Mouse (Mus musculus) embryonic facial prominence, embryonic 12.5 days (tissue): ENCODE data around the gene Angptl2. TPM values are rescaled to one million over a fixed set of nuclear protein-coding genes. Genes with fewer than 3 reads are reported as not detected.
"Not testable (repeated sequence)": the region's sequence is repeated elsewhere in the genome, so short reads cannot be mapped to it uniquely, and the experiment has no call there.

Experiments
- ATAC-seq: fragments of 200-750 bp; cut with Nextera tagmentation; 2 replicates; pipeline ENCODE4 v1.8.0; 2017; ENCODE audit not compliant: insufficient number of reproducible peaks, insufficient read depth, low FRiP score, low TSS enrichment
- H3K27ac ChIP-seq: fragments of 300-500 bp; sonication (generic); 2 replicates; pipeline ENCODE4 v1.5.1; 2016; ENCODE audit warnings: mild to moderate bottlenecking
- H3K27me3 ChIP-seq: fragments of 300-500 bp; sonication (generic); 2 replicates; pipeline ENCODE4 v1.6.1; 2016; ENCODE audit warnings: mild to moderate bottlenecking, moderate library complexity
- H3K36me3 ChIP-seq: fragments of 300-500 bp; sonication (generic); 2 replicates; pipeline ENCODE4 v1.6.1; 2016; ENCODE audit warnings: mild to moderate bottlenecking
- H3K4me1 ChIP-seq: fragments of 300-500 bp; sonication (generic); 2 replicates; pipeline ENCODE4 v1.6.1; 2016
- H3K4me2 ChIP-seq: fragments of 300-500 bp; sonication (generic); replicated peaks from 2 replicates; pipeline ENCODE4 v1.6.1; 2016; ENCODE audit warnings: mild to moderate bottlenecking, moderate library complexity
- H3K4me3 ChIP-seq: fragments of 300-500 bp; sonication (generic); 2 replicates; pipeline ENCODE4 v1.5.1; 2016; ENCODE audit warnings: mild to moderate bottlenecking
- H3K9ac ChIP-seq: fragments of 300-500 bp; sonication (generic); 2 replicates; pipeline ENCODE4 v1.6.1; 2016; ENCODE audit warnings: mild to moderate bottlenecking, moderate library complexity
- H3K9me3 ChIP-seq: fragments of 300-500 bp; sonication (generic); 2 replicates; pipeline ENCODE4 v1.6.1; 2016; ENCODE audit warnings: mild to moderate bottlenecking, moderate library complexity
- WGBS: fragments of 180-500 bp; shearing (Covaris S2); methylation state at CpG from one replicate; pipeline ENCODE4 v1.1.7; 2016; 5-methylcytosine and 5-hydroxymethylcytosine counted together
- polyA plus RNA-seq: library from polyadenylated mRNA; unstranded; fragments of >200 nt; fragmentation: Nextera tagmentation; extraction: Ambion mirVana; gene quantifications from 2 replicates; pipeline ENCODE4 v1.2.1, GENCODE M21; 2016

Gene Angptl2
- polyA plus RNA-seq, 1 experiment from 2014 or later, result 43.9 TPM

DNA sequence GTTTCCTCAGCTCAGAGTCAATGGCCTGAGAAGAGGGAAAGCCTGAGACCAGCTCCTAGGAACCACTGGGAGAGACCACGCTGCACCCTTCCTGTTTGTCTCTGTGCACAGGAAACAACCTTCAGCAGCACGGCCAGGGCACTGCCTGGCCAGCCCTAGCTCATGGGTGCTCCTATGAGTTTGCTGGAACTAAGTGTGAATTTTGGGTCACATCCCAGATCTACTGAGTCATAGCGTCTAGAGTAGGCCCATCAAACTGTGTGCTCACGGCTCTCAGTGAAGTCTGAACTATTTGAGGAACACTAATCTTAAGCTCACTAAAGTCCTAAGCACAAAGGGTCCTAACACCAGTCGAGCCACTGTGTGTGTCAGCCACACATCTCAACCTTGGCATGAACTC, 10.9 kb upstream of the Angptl2 start:
- Histone ChIP-seq H3K36me3 (no peaks in the 10 kb centered on the region), H3K9me3 (no peaks in the 10 kb centered on the region), H3K27me3 (no peaks in the 10 kb centered on the region), H3K4me3 (no peak overlapping the region), H3K4me1 (peaks cover 15% of the 10 kb centered on the region), H3K4me2 (no peak overlapping the region), H3K9ac (no peak overlapping the region), H3K27ac (no peak overlapping the region)
- ATAC-seq, result no peak
- WGBS, result 85% methylated on average over 5 of the region's 5 CpGs

DNA sequence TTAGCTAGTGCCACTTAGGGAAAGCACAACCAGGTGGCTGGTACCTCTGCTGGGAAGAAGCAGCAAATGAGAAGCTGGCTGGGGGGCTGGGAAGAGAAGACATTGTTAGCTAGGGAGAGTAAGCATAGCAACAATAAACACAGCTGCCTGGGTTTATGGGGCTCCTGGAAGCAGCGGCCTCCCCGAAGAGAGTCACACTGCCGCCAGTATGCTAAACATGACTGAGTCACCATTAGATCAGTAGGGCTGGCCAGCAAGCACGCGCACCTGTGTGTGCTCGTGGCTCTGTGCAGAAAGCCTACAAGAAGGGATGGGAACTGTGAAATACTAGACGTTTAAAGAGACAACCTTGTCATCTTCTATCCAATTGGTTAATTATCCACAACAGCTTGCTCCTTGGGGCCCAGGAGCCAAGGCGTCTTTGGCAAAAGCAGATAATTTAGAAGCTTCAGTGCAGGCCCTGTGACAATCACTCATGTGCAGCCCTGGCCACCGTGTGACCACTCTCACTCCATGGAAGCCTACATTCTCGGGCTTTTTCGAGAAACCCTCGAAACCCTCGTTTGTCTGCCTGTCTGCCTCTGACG, 9.8 kb upstream of the Angptl2 start:
- Histone ChIP-seq H3K4me1 (peaks cover 10% of the 10 kb centered on the region), H3K36me3 (no peaks in the 10 kb centered on the region), H3K4me2 (no peak overlapping the region), H3K9me3 (no peaks in the 10 kb centered on the region), H3K4me3 (no peak overlapping the region), H3K27me3 (no peaks in the 10 kb centered on the region), H3K27ac (no peak overlapping the region), H3K9ac (no peak overlapping the region)
- no peak for ATAC-seq
- 48% methylated on average over 14 of the region's 14 CpGs for WGBS

DNA sequence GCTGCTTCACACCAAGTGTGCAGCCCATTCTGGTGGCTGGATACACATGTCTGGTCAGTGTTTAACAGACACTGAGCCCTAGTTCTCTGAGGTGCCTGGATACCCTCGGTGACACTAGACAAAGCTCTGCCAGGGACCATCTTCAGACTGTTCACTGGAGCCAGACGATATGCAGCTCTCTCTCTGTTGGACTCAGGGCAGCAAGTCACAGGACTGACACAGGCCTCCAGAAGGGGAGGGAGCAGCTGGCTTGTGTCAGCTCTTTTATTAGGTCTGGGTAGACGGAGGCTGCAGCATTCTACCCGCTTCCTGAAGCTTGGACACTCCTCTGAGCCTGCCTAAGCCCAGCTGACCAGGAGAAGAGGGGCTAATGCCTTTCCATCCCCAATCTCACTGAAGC, 8.8 kb upstream of the Angptl2 start:
- ATAC-seq, result no peak
- no peak overlapping the region for H3K27ac ChIP-seq
- H3K4me2 ChIP-seq, result no peak overlapping the region
- H3K27me3 ChIP-seq, result no peaks in the 10 kb centered on the region
- H3K9ac ChIP-seq, result no peak overlapping the region
- no peaks in the 10 kb centered on the region for H3K36me3 ChIP-seq
- H3K4me1 ChIP-seq, result peaks cover 10% of the 10 kb centered on the region
- H3K9me3 ChIP-seq, result no peaks in the 10 kb centered on the region
- no peak overlapping the region for H3K4me3 ChIP-seq
- WGBS, result 42% methylated on average over 4 of the region's 4 CpGs

DNA sequence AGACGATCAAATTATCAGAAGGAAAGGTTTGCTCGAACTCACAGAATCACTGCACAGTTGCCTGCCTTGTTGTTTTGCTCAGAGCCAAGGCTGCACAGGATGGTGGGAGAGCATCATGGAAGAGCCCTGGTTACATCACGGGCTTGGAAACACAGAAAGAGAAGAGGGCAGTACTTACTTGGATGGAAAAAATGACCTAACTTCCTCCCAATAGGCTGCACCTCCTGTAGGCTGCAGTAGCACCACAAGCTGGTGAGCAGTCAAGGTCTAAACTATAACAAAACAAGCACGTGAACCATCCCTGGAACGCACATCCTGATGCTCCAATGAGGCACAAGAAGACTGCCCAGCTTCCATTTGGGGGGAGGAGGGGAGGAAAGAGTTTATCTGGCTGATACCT, 7.7 kb upstream of the Angptl2 start:
- H3K4me2 ChIP-seq, result no peak overlapping the region
- H3K27ac ChIP-seq, result no peak overlapping the region
- H3K4me3 ChIP-seq, result no peak overlapping the region
- no peak overlapping the region for H3K9ac ChIP-seq
- 84% methylated on average over 5 of the region's 5 CpGs for WGBS
- no peaks in the 10 kb centered on the region for H3K27me3 ChIP-seq
- H3K9me3 ChIP-seq, result no peaks in the 10 kb centered on the region
- ATAC-seq, result no peak
- H3K36me3 ChIP-seq, result no peaks in the 10 kb centered on the region
- peaks cover 9% of the 10 kb centered on the region for H3K4me1 ChIP-seq

DNA sequence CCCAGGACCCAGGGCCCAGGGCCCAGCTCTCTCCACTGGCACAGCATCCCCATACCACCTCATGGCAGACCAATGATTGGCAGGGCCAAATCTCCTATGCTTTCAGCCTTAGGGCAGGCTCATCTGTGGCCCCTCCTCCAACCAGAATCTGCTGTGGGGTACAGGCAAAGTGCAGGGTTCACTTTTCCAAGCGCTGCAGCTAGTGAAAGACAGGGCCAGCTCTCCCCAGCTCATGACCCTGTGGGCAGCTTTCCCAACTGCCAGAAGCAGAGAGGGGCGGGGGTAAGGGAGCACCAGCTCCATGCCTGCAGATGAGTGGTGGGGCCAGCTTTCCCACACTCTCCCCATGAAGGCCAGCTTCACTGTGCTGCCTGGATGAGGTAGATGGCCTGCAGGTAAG, 5.0 kb upstream of the Angptl2 start:
- Histone ChIP-seq H3K4me3 (no peak overlapping the region), H3K9ac (no peak overlapping the region), H3K27ac (no peak overlapping the region), H3K9me3 (no peaks in the 10 kb centered on the region), H3K4me2 (no peak overlapping the region), H3K4me1 (peaks cover 11% of the 10 kb centered on the region), H3K27me3 (no peaks in the 10 kb centered on the region), H3K36me3 (no peaks in the 10 kb centered on the region)
- WGBS, result 72% methylated on average over 2 of the region's 2 CpGs
- no peak for ATAC-seq

DNA sequence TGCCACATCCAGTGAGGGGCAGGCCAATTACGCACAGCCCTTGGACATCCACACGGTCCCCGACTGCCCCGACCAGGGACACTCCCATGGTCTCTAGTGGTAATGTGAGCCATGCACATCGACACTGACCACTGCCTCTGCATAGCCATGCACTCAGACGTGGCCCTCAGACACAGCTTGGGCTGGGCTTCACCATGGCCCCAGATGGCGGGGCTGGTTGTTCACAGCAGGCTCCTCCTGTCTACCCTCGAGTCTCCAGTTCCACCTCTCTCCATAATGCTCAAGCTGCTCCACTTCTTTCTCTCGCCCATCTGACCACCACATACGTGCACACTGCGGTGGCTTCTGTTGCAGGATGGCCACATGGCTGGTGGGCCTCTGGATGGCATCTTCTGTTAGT, 4.6 kb upstream of the Angptl2 start:
- not testable (repeated sequence) for H3K4me2 ChIP-seq, H3K27me3 ChIP-seq, H3K4me3 ChIP-seq, H3K4me1 ChIP-seq, H3K9me3 ChIP-seq, H3K9ac ChIP-seq, H3K27ac ChIP-seq, ATAC-seq, H3K36me3 ChIP-seq
- WGBS, result 82% methylated on average over 11 of the region's 11 CpGs

DNA sequence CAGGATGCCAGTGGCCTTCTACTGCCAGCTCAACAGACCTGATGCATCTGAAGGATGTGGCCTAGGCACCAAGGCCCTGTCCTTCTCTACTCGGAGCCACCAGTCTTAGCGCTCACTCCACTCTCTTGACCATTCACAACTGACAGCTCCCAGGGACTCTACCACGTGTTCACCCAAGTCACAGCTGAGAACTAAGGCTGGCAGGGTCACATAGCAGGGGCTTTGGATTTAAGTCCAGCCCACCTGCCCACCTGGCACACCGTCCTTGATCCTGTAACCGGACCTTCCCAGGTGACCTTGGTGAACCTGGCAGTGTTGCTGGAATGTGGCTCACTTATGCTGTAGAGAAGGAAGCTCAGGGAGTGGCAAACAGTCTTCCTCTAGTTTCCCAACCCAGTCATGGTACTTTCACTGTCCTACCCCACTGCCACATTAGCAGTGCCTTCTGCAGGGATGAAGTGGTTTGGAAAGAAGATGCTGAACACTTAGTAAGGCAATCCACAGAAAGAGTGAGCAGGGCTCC, 631 bp upstream of the Angptl2 start:
- Histone ChIP-seq H3K4me1 (peaks cover 40% of the 10 kb centered on the region), H3K27ac (peak overlapping the region; percentile 93), H3K9ac (peak overlapping the region; percentile 43; the same call in 1 of the 2 replicates), H3K4me3 (peak overlapping the region; percentile 67), H3K9me3 (no peaks in the 10 kb centered on the region), H3K36me3 (no peaks in the 10 kb centered on the region), H3K4me2 (peak overlapping the region; percentile 91), H3K27me3 (no peaks in the 10 kb centered on the region)
- no peak for ATAC-seq
- WGBS, result 53% methylated on average over 5 of the region's 5 CpGs

DNA sequence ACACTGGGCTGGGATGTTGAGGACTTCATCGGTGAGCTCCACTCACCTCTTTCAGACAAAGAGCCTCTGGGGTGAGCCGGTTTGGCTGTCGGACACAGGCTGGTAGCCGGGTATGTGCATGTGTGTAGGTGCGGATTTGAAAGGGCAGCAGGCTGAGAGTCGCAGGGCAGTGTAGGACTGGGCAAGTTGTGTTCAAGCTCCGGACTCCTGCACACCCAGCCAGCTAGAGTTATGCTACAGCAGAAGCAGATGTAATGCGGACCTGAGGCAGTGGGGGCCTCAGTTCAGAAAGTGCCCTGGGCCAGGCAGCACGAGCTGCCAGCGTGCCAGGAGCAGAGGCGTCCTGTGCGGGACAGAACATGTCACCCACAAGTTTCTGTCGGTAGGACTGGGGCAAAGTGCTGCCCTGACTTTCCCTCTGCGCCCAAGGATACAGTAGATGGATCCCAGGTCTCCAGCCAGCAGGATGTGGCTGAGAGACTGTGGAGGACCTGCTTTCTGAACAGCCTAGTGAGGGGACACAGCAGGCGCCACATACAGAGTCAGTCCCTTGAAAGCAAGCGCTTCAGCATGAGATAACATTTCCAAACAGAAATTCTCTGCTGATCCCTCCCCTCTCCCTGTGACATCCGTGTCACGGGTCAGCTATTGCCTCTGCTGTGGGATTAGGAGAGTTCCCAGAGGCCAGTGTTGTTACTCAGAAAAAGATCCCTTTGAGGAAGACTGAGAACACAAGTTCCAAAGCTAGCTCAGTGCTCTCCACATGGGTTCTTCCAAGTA, 966 bp downstream of the Angptl2 start:
- Histone ChIP-seq H3K36me3 (peaks cover 2% of the 10 kb centered on the region; the same call in 1 of the 2 replicates), H3K4me2 (peak overlapping the region; percentile 91), H3K9me3 (no peaks in the 10 kb centered on the region), H3K4me3 (peak overlapping the region; percentile 67), H3K27ac (peak overlapping the region; percentile 93), H3K27me3 (no peaks in the 10 kb centered on the region), H3K9ac (peak overlapping the region; percentile 80), H3K4me1 (peaks cover 47% of the 10 kb centered on the region)
- WGBS, result 8% methylated on average over 18 of the region's 18 CpGs
- no peak for ATAC-seq

DNA sequence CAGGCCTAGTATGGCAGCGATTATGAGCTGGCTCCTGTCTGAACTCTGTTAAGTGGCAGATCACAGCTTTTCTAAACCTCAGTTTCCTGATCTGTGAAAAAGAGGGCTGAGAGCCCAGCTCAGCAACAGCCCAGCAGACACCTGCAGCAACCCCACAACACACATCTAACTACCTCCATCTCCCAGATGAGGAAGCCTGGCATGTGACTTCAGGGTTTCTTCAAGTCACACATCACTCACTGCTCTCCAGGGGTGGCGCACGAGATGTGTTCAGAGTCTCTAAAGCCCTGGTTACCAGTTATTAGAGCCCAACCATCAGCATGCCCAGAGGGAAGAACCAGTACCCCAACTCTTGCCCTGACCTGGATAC, 1.5 kb downstream of the Angptl2 start:
- Histone ChIP-seq H3K4me2 (peak overlapping the region; percentile 91), H3K4me3 (peak overlapping the region; percentile 67), H3K4me1 (peaks cover 47% of the 10 kb centered on the region), H3K27me3 (no peaks in the 10 kb centered on the region), H3K9ac (peak overlapping the region; percentile 80), H3K27ac (no peak overlapping the region), H3K9me3 (no peaks in the 10 kb centered on the region), H3K36me3 (peaks cover 3% of the 10 kb centered on the region; the same call in 1 of the 2 replicates)
- 45% methylated on average over 3 of the region's 3 CpGs for WGBS
- ATAC-seq, result no peak

DNA sequence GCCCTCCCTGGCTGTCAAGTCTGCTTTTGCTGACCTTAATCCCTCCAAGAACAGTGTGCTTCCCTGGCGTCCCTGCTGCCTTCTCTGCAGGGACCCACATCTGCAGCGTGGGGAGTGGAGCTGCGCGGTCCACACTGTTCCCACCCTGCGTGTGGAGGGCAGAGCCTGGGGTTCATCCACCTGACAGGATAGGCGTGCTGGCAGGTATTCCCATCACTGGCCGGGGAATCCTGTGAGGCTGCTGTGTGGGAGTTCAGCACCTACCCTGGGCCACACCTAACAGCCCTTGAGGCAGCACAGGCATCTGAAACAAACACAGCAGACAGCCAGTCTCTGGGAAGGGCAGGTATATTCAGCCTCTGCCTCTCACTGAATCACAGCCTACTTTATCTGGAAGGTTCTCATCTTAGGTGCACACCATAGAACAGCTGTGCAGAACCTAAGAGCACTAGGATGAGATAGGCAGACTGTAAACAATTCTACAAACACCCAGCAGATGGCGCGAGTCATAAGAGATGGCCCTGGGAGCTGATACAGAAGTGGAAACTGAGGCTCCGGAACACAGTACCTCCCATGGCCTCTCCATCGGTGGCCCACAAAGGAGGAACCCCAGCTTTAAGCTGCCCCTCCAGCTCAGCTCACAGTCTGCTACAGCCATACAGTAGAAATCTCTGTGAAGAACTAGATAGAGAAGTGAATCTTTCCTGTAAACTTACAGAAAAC, 3.2 kb downstream of the Angptl2 start:
- Histone ChIP-seq H3K27ac (no peak overlapping the region), H3K27me3 (no peaks in the 10 kb centered on the region), H3K4me1 (peaks cover 55% of the 10 kb centered on the region), H3K36me3 (peaks cover 8% of the 10 kb centered on the region; the same call in 1 of the 2 replicates), H3K9ac (no peak overlapping the region), H3K4me2 (peak overlapping the region; percentile 1; the same call in 1 of the 2 replicates), H3K9me3 (no peaks in the 10 kb centered on the region), H3K4me3 (no peak overlapping the region)
- WGBS, result 68% methylated on average over 11 of the region's 11 CpGs
- no peak for ATAC-seq

DNA sequence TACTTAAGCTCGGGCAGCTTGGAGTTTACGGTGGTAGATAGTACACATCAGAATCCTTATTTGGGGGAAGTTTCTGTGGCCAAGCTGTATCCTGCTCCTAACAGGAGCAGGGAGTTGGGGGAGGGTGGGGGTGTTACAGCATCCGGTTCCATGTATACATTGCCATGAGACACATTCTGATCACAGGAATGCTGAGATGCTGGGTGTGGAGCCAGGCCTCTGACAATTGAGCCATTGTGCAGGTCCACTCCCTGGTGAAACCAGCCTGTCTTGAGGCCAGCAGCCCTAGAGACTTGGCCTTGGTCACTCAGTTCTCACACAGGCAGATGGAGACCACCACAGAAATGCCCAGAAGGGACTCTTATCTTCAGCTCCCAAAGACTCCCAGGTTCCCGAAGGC, 3.8 kb downstream of the Angptl2 start:
- H3K27me3 ChIP-seq, result no peaks in the 10 kb centered on the region
- no peaks in the 10 kb centered on the region for H3K9me3 ChIP-seq
- no peak overlapping the region for H3K9ac ChIP-seq
- H3K4me2 ChIP-seq, result peak overlapping the region; percentile 1
- H3K4me1 ChIP-seq, result peaks cover 57% of the 10 kb centered on the region
- peaks cover 9% of the 10 kb centered on the region; the same call in 1 of the 2 replicates for H3K36me3 ChIP-seq
- no peak for ATAC-seq
- peak overlapping the region; percentile 60; the same call in 1 of the 2 replicates for H3K27ac ChIP-seq
- WGBS, result 71% methylated on average over 4 of the region's 4 CpGs
- H3K4me3 ChIP-seq, result no peak overlapping the region
